Mouse (Mus musculus) kidney, embryonic 14.5 days (tissue): ENCODE measurements around the gene Sh3bp4. TPM values are rescaled to one million over a fixed set of nuclear protein-coding genes. Genes with fewer than 3 reads are reported as not detected.

ENCODE experiments used
- ATAC-seq: fragments of 200-750 bp; cut with Nextera tagmentation; 2 replicates; pipeline ENCODE4 v1.8.0; 2017; ENCODE audit warnings: moderate number of reproducible peaks, mild to moderate bottlenecking, moderate TSS enrichment, moderate library complexity; ENCODE audit not compliant: low FRiP score, low TSS enrichment
- H3K27ac ChIP-seq: fragments of 300-500 bp; sonication (generic); 2 replicates; pipeline ENCODE4 v1.5.1; 2014; ENCODE audit warnings: low read depth, mild to moderate bottlenecking, low read length, moderate library complexity, mixed read lengths
- H3K27me3 ChIP-seq: fragments of 300-500 bp; sonication (generic); 2 replicates; pipeline ENCODE4 v1.6.1; 2014; ENCODE audit warnings: mild to moderate bottlenecking, low read length; ENCODE audit not compliant: control insufficient read depth, insufficient read depth
- H3K36me3 ChIP-seq: fragments of 300-500 bp; sonication (generic); 2 replicates; pipeline ENCODE4 v1.6.1; 2014; ENCODE audit warnings: low read length, mixed read lengths; ENCODE audit not compliant: control insufficient read depth, insufficient read depth
- H3K4me1 ChIP-seq: fragments of 300-500 bp; sonication (generic); 2 replicates; pipeline ENCODE4 v1.6.1; 2014; ENCODE audit warnings: low read length, mixed read lengths; ENCODE audit not compliant: control insufficient read depth, insufficient read depth
- H3K4me2 ChIP-seq: fragments of 300-500 bp; sonication (generic); replicated peaks from 2 replicates; pipeline ENCODE4 v1.6.1; 2014; ENCODE audit warnings: low read depth, mild to moderate bottlenecking, low read length
- H3K4me3 ChIP-seq: fragments of 300-500 bp; sonication (generic); 2 replicates; pipeline ENCODE4 v1.5.1; 2014; ENCODE audit warnings: mild to moderate bottlenecking, low read length
- H3K9ac ChIP-seq: fragments of 300-500 bp; sonication (generic); 2 replicates; pipeline ENCODE4 v1.6.1; 2014; ENCODE audit warnings: low read depth, mild to moderate bottlenecking, low read length, moderate library complexity
- H3K9me3 ChIP-seq: fragments of 300-500 bp; sonication (generic); 2 replicates; pipeline ENCODE4 v1.6.1; 2016; ENCODE audit warnings: low read length; ENCODE audit not compliant: control insufficient read depth
- WGBS: fragments of 180-500 bp; shearing (Covaris S2); extraction: QIAGEN DNeasy Blood & Tissue Kit; methylation state at CpG from one replicate; pipeline ENCODE4 v1.1.7; 2014; 5-methylcytosine and 5-hydroxymethylcytosine counted together
- polyA plus RNA-seq: library from polyadenylated mRNA; unstranded; fragments of >200 nt; fragmentation: Nextera tagmentation; extraction: Ambion mirVana; gene quantifications from 2 replicates; pipeline ENCODE4 v1.2.1, GENCODE M21; 2014

The Sh3bp4 gene
- polyA plus RNA-seq, 1 experiment from 2014 or later: 26.1 TPM

- Histone ChIP-seq H3K27me3 (no peaks in the 10 kb centered on the region), H3K4me1 (no peaks in the 10 kb centered on the region), H3K9me3 (0 out of 2 replicates have a peak, but pooled peaks cover 6% of the 10 kb centered on the region), H3K4me2 (no peak overlapping the region), H3K4me3 (no peak overlapping the region), H3K36me3 (no peaks in the 10 kb centered on the region), H3K27ac (no peak overlapping the region), H3K9ac (no peak overlapping the region)
- no peak for ATAC-seq
- 82% methylated on average over 4 of the region's 4 CpGs for WGBS
Observed at GRCm38 (mm10) chr1:89062977-89063376, 7.2 kb upstream of the Sh3bp4 start.

GRCm38 (mm10) chr1:89063800-89064199 is 6.4 kb upstream of the Sh3bp4 start:
- Histone ChIP-seq H3K36me3 (no peaks in the 10 kb centered on the region), H3K4me3 (no peak overlapping the region), H3K4me1 (no peaks in the 10 kb centered on the region), H3K27me3 (no peaks in the 10 kb centered on the region), H3K9ac (no peak overlapping the region), H3K27ac (no peak overlapping the region), H3K9me3 (0 out of 2 replicates have a peak, but pooled peaks cover 4% of the 10 kb centered on the region), H3K4me2 (no peak overlapping the region)
- WGBS: 85% methylated on average over 3 of the region's 3 CpGs
- no peak for ATAC-seq

DNA sequence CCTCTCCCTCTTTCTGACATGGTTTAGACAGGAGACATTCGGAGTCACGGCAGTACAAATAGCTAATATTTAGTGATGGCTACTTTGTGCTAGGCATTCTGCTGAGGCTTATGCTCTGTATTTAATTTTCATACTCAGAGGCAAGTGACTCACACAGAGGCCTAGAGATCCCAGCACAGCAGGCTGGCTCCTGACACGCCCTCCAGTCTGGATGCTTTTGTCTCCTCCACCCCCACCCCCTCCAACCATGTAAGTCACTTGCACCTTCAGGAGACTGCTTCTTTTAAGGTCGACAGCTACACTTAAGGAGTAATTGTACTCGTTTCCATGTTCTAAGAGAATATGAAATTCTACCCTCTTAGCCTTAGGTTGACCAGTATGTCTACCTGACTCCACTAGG is 1.4 kb upstream of the Sh3bp4 start:
- Histone ChIP-seq H3K4me1 (peaks cover 28% of the 10 kb centered on the region), H3K4me3 (no peak overlapping the region), H3K9ac (no peak overlapping the region), H3K36me3 (no peaks in the 10 kb centered on the region), H3K27me3 (no peaks in the 10 kb centered on the region), H3K4me2 (no peak overlapping the region), H3K27ac (no peak overlapping the region; the same call in 1 of the 2 replicates), H3K9me3 (no peaks in the 10 kb centered on the region)
- WGBS: 70% methylated on average over 5 of the region's 5 CpGs
- ATAC-seq: no peak

DNA sequence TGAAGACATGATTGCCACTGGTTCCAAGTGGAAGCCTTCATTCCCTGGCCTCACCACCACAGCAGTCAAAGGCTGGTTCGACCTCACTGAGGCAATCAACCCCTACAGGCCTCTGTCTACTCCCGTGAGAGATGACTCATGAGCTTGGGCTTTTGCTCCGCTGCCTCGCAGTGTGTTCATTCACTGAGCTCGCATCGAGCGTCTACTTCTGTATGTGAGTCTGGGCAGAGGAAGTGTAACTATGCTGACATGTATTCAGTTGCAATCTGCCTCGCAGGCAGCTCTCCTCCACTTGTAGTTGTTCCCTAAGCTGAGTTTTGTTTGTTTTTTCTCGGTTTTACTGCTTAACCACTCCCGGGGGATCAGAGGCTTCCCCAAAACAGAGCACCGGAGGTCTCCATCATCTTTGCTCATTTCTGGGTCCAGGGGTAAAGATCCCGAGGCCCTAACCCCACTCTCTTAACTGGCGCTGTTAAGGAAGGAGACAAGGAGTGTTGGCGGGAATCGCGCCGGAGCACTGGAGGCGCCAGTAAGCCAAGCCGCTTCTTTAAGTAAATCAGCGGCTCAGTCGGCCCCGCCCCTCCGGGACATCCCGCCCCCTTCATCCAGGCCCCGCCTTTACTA is 624 bp upstream of the Sh3bp4 start:
- Histone ChIP-seq H3K9me3 (no peaks in the 10 kb centered on the region), H3K9ac (peak overlapping the region; percentile 53), H3K4me1 (peaks cover 30% of the 10 kb centered on the region), H3K4me3 (peak overlapping the region; percentile 85), H3K36me3 (no peaks in the 10 kb centered on the region), H3K4me2 (peak overlapping the region; percentile 65), H3K27me3 (no peaks in the 10 kb centered on the region), H3K27ac (peak overlapping the region; percentile 83)
- WGBS: under 1% methylated on average over 24 of the region's 25 CpGs
- peak; percentile 33; the same call in 1 of the 2 replicates for ATAC-seq

DNA sequence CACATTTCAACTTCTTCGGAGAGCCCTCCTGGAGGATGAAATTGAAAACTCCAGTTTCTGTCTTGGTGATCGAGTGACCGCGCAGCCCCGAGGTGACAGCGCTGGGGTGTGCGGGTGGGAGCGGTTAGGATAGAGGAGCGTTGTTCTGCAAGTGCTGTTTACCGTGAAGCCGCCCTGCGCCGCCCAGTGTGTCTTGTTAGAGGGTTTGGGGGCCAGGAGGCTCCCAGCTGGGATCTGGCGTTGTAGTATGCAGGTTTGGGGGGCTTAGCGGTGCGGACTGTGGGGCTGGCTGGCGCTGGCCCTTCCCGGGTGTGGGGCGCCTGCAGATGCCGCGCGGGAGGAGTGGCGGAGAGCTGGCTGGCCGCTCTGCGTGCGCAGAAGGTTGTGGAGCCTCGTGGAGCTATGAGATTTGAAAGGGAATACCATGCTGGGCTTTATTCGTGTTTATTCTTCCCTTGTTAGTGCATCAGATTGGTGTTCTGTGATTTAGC is 701 bp downstream of the Sh3bp4 start:
- Histone ChIP-seq H3K27ac (peak overlapping the region; percentile 53), H3K27me3 (no peaks in the 10 kb centered on the region), H3K4me2 (peak overlapping the region; percentile 75), H3K9ac (peak overlapping the region; percentile 88), H3K9me3 (no peaks in the 10 kb centered on the region), H3K4me3 (peak overlapping the region; percentile 85), H3K4me1 (peaks cover 31% of the 10 kb centered on the region), H3K36me3 (no peaks in the 10 kb centered on the region)
- ATAC-seq: peak; percentile 2
- 0% methylated on average over 28 of the region's 28 CpGs for WGBS

- peak overlapping the region; percentile 85 for H3K4me3 ChIP-seq
- no peaks in the 10 kb centered on the region for H3K27me3 ChIP-seq
- peak overlapping the region; percentile 53 for H3K27ac ChIP-seq
- no peak for ATAC-seq
- H3K4me2 ChIP-seq: peak overlapping the region; percentile 75
- peaks cover 31% of the 10 kb centered on the region for H3K4me1 ChIP-seq
- peak overlapping the region; percentile 88; the same call in 1 of the 2 replicates for H3K9ac ChIP-seq
- no peaks in the 10 kb centered on the region for H3K36me3 ChIP-seq
- no peaks in the 10 kb centered on the region for H3K9me3 ChIP-seq
- 5% methylated on average over 15 of the region's 15 CpGs for WGBS
Observed at GRCm38 (mm10) chr1:89071371-89072142, 1.3 kb downstream of the Sh3bp4 start.

DNA sequence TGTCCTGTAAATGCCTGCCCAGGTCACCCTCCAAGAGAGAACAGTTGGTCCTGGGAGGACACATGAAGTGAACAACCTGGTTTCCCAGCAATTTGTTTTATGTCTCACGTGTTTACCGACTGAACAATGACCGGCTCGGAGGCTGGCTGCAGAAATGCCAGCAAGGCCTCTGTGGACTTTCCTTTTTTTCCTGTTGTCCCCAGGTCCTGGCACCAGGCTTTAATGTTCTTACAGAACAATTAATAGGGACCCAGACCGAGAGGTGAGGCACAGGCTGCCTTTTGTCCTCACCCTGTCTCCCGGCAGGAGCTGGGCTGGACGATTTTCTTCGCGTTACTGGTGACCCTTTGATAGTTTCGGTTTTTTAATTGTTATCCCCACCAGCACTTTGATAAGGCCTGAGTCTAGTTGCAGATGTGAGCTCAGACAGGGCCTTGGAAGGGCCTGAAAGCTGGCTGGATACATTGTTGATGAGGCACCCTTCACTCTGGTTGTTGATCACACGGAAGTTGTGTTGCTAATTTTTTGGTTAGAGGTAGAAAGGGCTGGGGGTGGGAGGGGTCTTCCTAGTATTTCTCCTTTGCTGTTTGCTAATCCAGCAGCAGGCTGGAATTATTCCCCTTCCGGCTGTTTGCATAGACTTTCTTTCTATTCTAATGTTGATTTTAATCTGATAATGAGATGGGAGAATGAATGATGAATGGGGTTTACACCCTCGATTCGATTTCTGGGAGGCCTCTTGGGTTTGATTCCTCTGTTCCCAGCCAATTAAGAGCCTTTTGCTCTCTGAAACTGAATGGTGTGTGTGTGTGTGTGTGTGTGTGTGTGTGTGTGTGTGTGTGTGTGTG is 2.2 kb downstream of the Sh3bp4 start:
- peaks cover 31% of the 10 kb centered on the region for H3K4me1 ChIP-seq

DNA sequence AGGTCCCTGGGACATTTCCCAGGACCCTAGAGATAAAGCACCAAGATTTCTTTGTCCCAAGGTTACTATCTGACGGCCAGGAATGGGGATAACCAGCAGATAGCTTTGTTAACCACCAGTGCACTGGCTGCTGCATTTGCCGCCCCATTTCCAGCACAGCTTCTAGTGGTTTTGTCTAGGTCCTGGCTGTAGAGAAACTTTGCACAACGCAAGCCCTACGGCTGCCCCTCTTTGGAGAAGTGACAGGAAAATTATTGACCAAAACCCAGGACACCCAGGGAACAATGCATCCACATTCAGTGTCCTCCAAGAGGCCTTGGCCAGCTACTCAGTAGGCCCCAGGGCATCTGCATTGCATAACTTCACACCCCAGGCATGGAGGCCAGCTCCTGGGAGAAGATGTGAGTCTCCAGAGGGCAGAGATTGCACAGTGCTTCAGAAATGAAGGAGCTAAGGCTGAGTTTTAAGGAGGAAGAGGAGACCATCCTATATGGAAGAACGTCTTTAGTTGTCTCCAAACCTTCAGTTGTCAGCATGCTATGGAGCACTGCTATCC is 3.2 kb downstream of the Sh3bp4 start:
- H3K4me3 ChIP-seq: no peak overlapping the region
- 89% methylated on average over 5 of the region's 5 CpGs for WGBS
- 0 out of 2 replicates have a peak overlapping the region, but pooled peaks have one; percentile 17 for H3K4me2 ChIP-seq
- no peak overlapping the region for H3K27ac ChIP-seq
- no peaks in the 10 kb centered on the region for H3K27me3 ChIP-seq
- H3K4me1 ChIP-seq: peaks cover 31% of the 10 kb centered on the region
- no peak overlapping the region for H3K9ac ChIP-seq
- no peak for ATAC-seq
- no peaks in the 10 kb centered on the region for H3K9me3 ChIP-seq
- no peaks in the 10 kb centered on the region for H3K36me3 ChIP-seq

More for the DNA sequence above, 2.2 kb downstream of the Sh3bp4 start:
- no peaks in the 10 kb centered on the region for H3K27me3 ChIP-seq
- H3K9me3 ChIP-seq: no peaks in the 10 kb centered on the region
- no peak for ATAC-seq
- peak overlapping the region; percentile 85 for H3K4me3 ChIP-seq
- H3K4me2 ChIP-seq: peak overlapping the region; percentile 75
- peak overlapping the region; percentile 88; the same call in 1 of the 2 replicates for H3K9ac ChIP-seq
- WGBS: 10% methylated on average over 14 of the region's 14 CpGs
- no peaks in the 10 kb centered on the region for H3K36me3 ChIP-seq
- no peak overlapping the region for H3K27ac ChIP-seq
